Mouse (Mus musculus): ENCODE measurements around the gene Cpa5. TPM values are rescaled to one million over a fixed set of nuclear protein-coding genes. Genes with fewer than 3 reads are reported as not detected.

Cpa5 gene
- polyA plus RNA-seq, 1 experiment from 2014 or later = not detected

- H3K4me3 ChIP-seq (ENCODE audit: low read depth, low read length) = no peak overlapping the region
- H3K27ac ChIP-seq (ENCODE audit: low read length) = peak overlapping the region; percentile 58
- WGBS = 19% methylated on average over 6 of the region's 6 CpGs
- no peaks in the 10 kb centered on the region for H3K27me3 ChIP-seq (ENCODE audit: control insufficient read depth, insufficient read depth, low read depth, low read length)
- peaks cover 37% of the 10 kb centered on the region for H3K4me1 ChIP-seq (ENCODE audit: control insufficient read depth, insufficient read depth, low read length)
- H3K36me3 ChIP-seq (ENCODE audit: control insufficient read depth, insufficient read depth, low read length) = no peaks in the 10 kb centered on the region
- no peaks in the 10 kb centered on the region for H3K9me3 ChIP-seq (replicated peaks; ENCODE audit: control insufficient read depth, low read length, poor library complexity, severe bottlenecking)
- ATAC-seq = peak; percentile 84
- H3K4me2 ChIP-seq (ENCODE audit: low read length) = no peak overlapping the region
- 0 out of 2 replicates have a peak overlapping the region, but pooled peaks have one; percentile 27 for H3K9ac ChIP-seq (ENCODE audit: low read depth, low read length)
Observed at GRCm38 (mm10) chr6:30678482-30678881, 67.7 kb downstream of the Cpa5 start.

- H3K4me3 ChIP-seq (ENCODE audit: low read depth, low read length) = no peak overlapping the region
- H3K4me2 ChIP-seq (ENCODE audit: low read length) = no peak overlapping the region
- H3K4me1 ChIP-seq (ENCODE audit: control insufficient read depth, insufficient read depth, low read length) = peaks cover 28% of the 10 kb centered on the region
- WGBS = 72% methylated on average over 5 of the region's 5 CpGs
- H3K27me3 ChIP-seq (ENCODE audit: control insufficient read depth, insufficient read depth, low read depth, low read length) = no peaks in the 10 kb centered on the region
- H3K27ac ChIP-seq (ENCODE audit: low read length) = peak overlapping the region; percentile 29
- no peaks in the 10 kb centered on the region for H3K36me3 ChIP-seq (ENCODE audit: control insufficient read depth, insufficient read depth, low read length)
- H3K9me3 ChIP-seq (replicated peaks; ENCODE audit: control insufficient read depth, low read length, poor library complexity, severe bottlenecking) = no peaks in the 10 kb centered on the region
- no peak for ATAC-seq
- 0 out of 2 replicates have a peak overlapping the region, but pooled peaks have one; percentile 13 for H3K9ac ChIP-seq (ENCODE audit: low read depth, low read length)
Observed at GRCm38 (mm10) chr6:30679567-30679966, 68.8 kb downstream of the Cpa5 start.

- Histone ChIP-seq H3K9me3 (replicated peaks; ENCODE audit: control insufficient read depth, low read length, poor library complexity, severe bottlenecking) (no peaks in the 10 kb centered on the region), H3K4me1 (ENCODE audit: control insufficient read depth, insufficient read depth, low read length) (peaks cover 20% of the 10 kb centered on the region), H3K4me3 (ENCODE audit: low read depth, low read length) (no peak overlapping the region), H3K27ac (ENCODE audit: low read length) (no peak overlapping the region), H3K36me3 (ENCODE audit: control insufficient read depth, insufficient read depth, low read length) (no peaks in the 10 kb centered on the region), H3K27me3 (ENCODE audit: control insufficient read depth, insufficient read depth, low read depth, low read length) (no peaks in the 10 kb centered on the region), H3K4me2 (ENCODE audit: low read length) (no peak overlapping the region), H3K9ac (ENCODE audit: low read depth, low read length) (no peak overlapping the region)
- 81% methylated on average over 7 of the region's 7 CpGs for WGBS
- no peak for ATAC-seq
Observed at GRCm38 (mm10) chr6:30680442-30680841, 69.6 kb downstream of the Cpa5 start.

Other genes starting within 250 kb of the Cpa5 start
- gene Zc3hc1, start 220.0 kb upstream of the Cpa5 start, polyA plus RNA-seq (2015; fragmentation: Nextera tagmentation; extraction: Ambion mirVana) = 66.8 and 72.4 TPM in 2 replicates
- gene Klhdc10, start 209.1 kb upstream of the Cpa5 start, polyA plus RNA-seq (2015; fragmentation: Nextera tagmentation; extraction: Ambion mirVana) = 41.7 and 42.1 TPM in 2 replicates
- gene Tmem209, start 101.2 kb upstream of the Cpa5 start, polyA plus RNA-seq (2015; fragmentation: Nextera tagmentation; extraction: Ambion mirVana) = 30.3 TPM in 2 replicates
- gene Ssmem1, start 101.2 kb upstream of the Cpa5 start, polyA plus RNA-seq (2015; fragmentation: Nextera tagmentation; extraction: Ambion mirVana) = 0.14 TPM in 1 of 2 replicates, not detected in the other
- gene Cpa2, start 69.4 kb upstream of the Cpa5 start, polyA plus RNA-seq (2015; fragmentation: Nextera tagmentation; extraction: Ambion mirVana) = 9.0 and 10.2 TPM in 2 replicates
- 1.0 and 1.4 TPM in 2 replicates for gene Cpa4, start 42.6 kb upstream of the Cpa5 start, polyA plus RNA-seq (2015; fragmentation: Nextera tagmentation; extraction: Ambion mirVana)
- 0.90 and 0.91 TPM in 2 replicates for gene Cpa1, start 28.2 kb downstream of the Cpa5 start, polyA plus RNA-seq (2015; fragmentation: Nextera tagmentation; extraction: Ambion mirVana)
- gene Cep41, start 82.7 kb downstream of the Cpa5 start, polyA plus RNA-seq (2015; fragmentation: Nextera tagmentation; extraction: Ambion mirVana) = 13.2 and 17.1 TPM in 2 replicates
- 268 and 368 TPM in 2 replicates for gene Mest, start 112.5 kb downstream of the Cpa5 start, polyA plus RNA-seq (2015; fragmentation: Nextera tagmentation; extraction: Ambion mirVana)